Mouse (Mus musculus): Measurements from ENCODE around the gene Gpr174. TPM values are rescaled to one million over a fixed set of nuclear protein-coding genes. Genes with fewer than 3 reads are reported as not detected.

Gpr174 gene
- total RNA-seq, 2 experiments from 2014 or later = 0.14 to 0.18 TPM

Other genes with a start within 250 kb of the Gpr174 start
- under 1 TPM; 0.13 to 0.22 TPM for gene P2ry10, start 167.4 kb upstream of the Gpr174 start, total RNA-seq (2021)
- 1 to 10 TPM; 1.5 to 2.2 TPM for gene P2ry10b, start 107.0 kb upstream of the Gpr174 start, total RNA-seq (2021)
- 10 to 100 TPM; 21.4 to 23.9 TPM for gene Itm2a, start 147.5 kb downstream of the Gpr174 start, total RNA-seq (2021)